Mouse (Mus musculus): ENCODE data around the gene Esr1. TPM values are rescaled to one million over a fixed set of nuclear protein-coding genes. Genes with fewer than 3 reads are reported as not detected.

The Esr1 gene
- polyA plus RNA-seq, 1 experiment from 2014 or later, result 0.12 TPM

GRCm38 (mm10) chr10:4972026-4972425 lies 360.6 kb downstream of the Esr1 start:
- whole genome bisulfite sequencing, result 66% methylated on average over 2 of the region's 2 CpGs
- Histone ChIP-seq H3K4me3 (replicated peaks) (no peak overlapping the region), H3K27ac (no peak overlapping the region), H3K9ac (replicated peaks) (no peak overlapping the region), H3K4me2 (replicated peaks) (no peak overlapping the region), H3K27me3 (no peaks in the 10 kb centered on the region), H3K4me1 (replicated peaks) (no peaks in the 10 kb centered on the region), H3K36me3 (no peaks in the 10 kb centered on the region), H3K9me3 (no peaks in the 10 kb centered on the region)
- ATAC-seq, result no peak

GRCm38 (mm10) chr10:4974246-4974645 lies 362.9 kb downstream of the Esr1 start:
- Histone ChIP-seq H3K27ac (no peak overlapping the region), H3K9ac (replicated peaks) (no peak overlapping the region), H3K4me3 (replicated peaks) (no peak overlapping the region), H3K4me1 (replicated peaks) (no peaks in the 10 kb centered on the region), H3K4me2 (replicated peaks) (no peak overlapping the region), H3K36me3 (no peaks in the 10 kb centered on the region), H3K9me3 (no peaks in the 10 kb centered on the region), H3K27me3 (no peaks in the 10 kb centered on the region)
- 91% methylated on average over 4 of the region's 4 CpGs for WGBS
- ATAC-seq, result no peak

GRCm38 (mm10) chr10:4976557-4976956 lies 365.2 kb downstream of the Esr1 start:
- 94% methylated on average over 2 of the region's 2 CpGs for WGBS
- no peak overlapping the region for H3K4me2 ChIP-seq (replicated peaks)
- no peak for ATAC-seq
- no peak overlapping the region for H3K4me3 ChIP-seq (replicated peaks)
- H3K27ac ChIP-seq, result no peak overlapping the region
- no peaks in the 10 kb centered on the region for H3K9me3 ChIP-seq
- no peak overlapping the region for H3K9ac ChIP-seq (replicated peaks)
- no peaks in the 10 kb centered on the region for H3K27me3 ChIP-seq
- no peaks in the 10 kb centered on the region for H3K4me1 ChIP-seq (replicated peaks)
- H3K36me3 ChIP-seq, result no peaks in the 10 kb centered on the region

GRCm38 (mm10) chr10:4977374-4977773 lies 366.0 kb downstream of the Esr1 start:
- ATAC-seq, result no peak
- no peak overlapping the region for H3K9ac ChIP-seq (replicated peaks)
- no peaks in the 10 kb centered on the region for H3K36me3 ChIP-seq
- H3K4me3 ChIP-seq (replicated peaks), result no peak overlapping the region
- H3K4me1 ChIP-seq (replicated peaks), result no peaks in the 10 kb centered on the region
- H3K27ac ChIP-seq, result no peak overlapping the region
- H3K4me2 ChIP-seq (replicated peaks), result no peak overlapping the region
- no peaks in the 10 kb centered on the region for H3K9me3 ChIP-seq
- 96% methylated on average over 3 of the region's 3 CpGs for whole genome bisulfite sequencing
- no peaks in the 10 kb centered on the region for H3K27me3 ChIP-seq

- no peaks in the 10 kb centered on the region for H3K27me3 ChIP-seq
- no peaks in the 10 kb centered on the region for H3K36me3 ChIP-seq
- no peak overlapping the region for H3K4me2 ChIP-seq (replicated peaks)
- H3K27ac ChIP-seq, result no peak overlapping the region
- WGBS, result 74% methylated on average over 2 of the region's 2 CpGs
- no peaks in the 10 kb centered on the region for H3K4me1 ChIP-seq (replicated peaks)
- no peaks in the 10 kb centered on the region for H3K9me3 ChIP-seq
- no peak overlapping the region for H3K4me3 ChIP-seq (replicated peaks)
- H3K9ac ChIP-seq (replicated peaks), result no peak overlapping the region
- no peak for ATAC-seq
These were observed 372.5 kb downstream of the Esr1 start for GRCm38 (mm10) chr10:4983919-4984318.

GRCm38 (mm10) chr10:4993802-4994201 lies 382.4 kb downstream of the Esr1 start:
- WGBS, result 93% methylated on average over 3 of the region's 3 CpGs
- H3K36me3 ChIP-seq, result no peaks in the 10 kb centered on the region

GRCm38 (mm10) chr10:4996592-4996991 lies 385.2 kb downstream of the Esr1 start:
- H3K4me2 ChIP-seq (replicated peaks), result no peak overlapping the region
- no peak overlapping the region for H3K4me3 ChIP-seq (replicated peaks)
- no peaks in the 10 kb centered on the region for H3K36me3 ChIP-seq
- H3K27ac ChIP-seq, result no peak overlapping the region
- no peaks in the 10 kb centered on the region for H3K9me3 ChIP-seq
- H3K4me1 ChIP-seq (replicated peaks), result no peaks in the 10 kb centered on the region
- no peak for ATAC-seq
- 81% methylated on average over 3 of the region's 3 CpGs for WGBS
- no peaks in the 10 kb centered on the region for H3K27me3 ChIP-seq
- H3K9ac ChIP-seq (replicated peaks), result no peak overlapping the region

More at GRCm38 (mm10) chr10:4993802-4994201, 382.4 kb downstream of the Esr1 start:
- Histone ChIP-seq H3K4me1 (replicated peaks) (no peaks in the 10 kb centered on the region), H3K4me2 (replicated peaks) (no peak overlapping the region), H3K4me3 (replicated peaks) (no peak overlapping the region), H3K9ac (replicated peaks) (no peak overlapping the region), H3K9me3 (no peaks in the 10 kb centered on the region), H3K27ac (no peak overlapping the region), H3K27me3 (no peaks in the 10 kb centered on the region)
- ATAC-seq, result no peak

- Histone ChIP-seq H3K9ac (replicated peaks) (no peak overlapping the region), H3K4me3 (replicated peaks) (no peak overlapping the region), H3K9me3 (no peaks in the 10 kb centered on the region; the same call in 1 of the 2 replicates), H3K27ac (no peak overlapping the region), H3K27me3 (no peaks in the 10 kb centered on the region), H3K4me1 (replicated peaks) (no peaks in the 10 kb centered on the region), H3K4me2 (replicated peaks) (no peak overlapping the region), H3K36me3 (no peaks in the 10 kb centered on the region)
- ATAC-seq, result no peak
- WGBS, result 80% methylated on average over 8 of the region's 8 CpGs
These were observed 397.5 kb downstream of the Esr1 start for GRCm38 (mm10) chr10:5008795-5009366.

GRCm38 (mm10) chr10:5012004-5012403 lies 400.6 kb downstream of the Esr1 start:
- no peaks in the 10 kb centered on the region for H3K36me3 ChIP-seq
- peak; percentile 37; the same call in 1 of the 2 replicates for ATAC-seq
- no peaks in the 10 kb centered on the region; the same call in 1 of the 2 replicates for H3K9me3 ChIP-seq
- no peak overlapping the region for H3K4me3 ChIP-seq (replicated peaks)
- no peaks in the 10 kb centered on the region for H3K27me3 ChIP-seq
- no peaks in the 10 kb centered on the region for H3K4me1 ChIP-seq (replicated peaks)
- H3K9ac ChIP-seq (replicated peaks), result no peak overlapping the region
- no peak overlapping the region for H3K4me2 ChIP-seq (replicated peaks)
- H3K27ac ChIP-seq, result no peak overlapping the region

- ATAC-seq, result no peak
- no peak overlapping the region for H3K4me2 ChIP-seq (replicated peaks)
- H3K4me1 ChIP-seq (replicated peaks), result no peaks in the 10 kb centered on the region
- 96% methylated on average over 1 of the region's 1 CpGs for WGBS
- H3K27me3 ChIP-seq, result no peaks in the 10 kb centered on the region
- H3K9me3 ChIP-seq, result no peaks in the 10 kb centered on the region; the same call in 1 of the 2 replicates
- H3K27ac ChIP-seq, result no peak overlapping the region
- no peak overlapping the region for H3K4me3 ChIP-seq (replicated peaks)
- H3K36me3 ChIP-seq, result no peaks in the 10 kb centered on the region
- no peak overlapping the region for H3K9ac ChIP-seq (replicated peaks)
These were observed 403.6 kb downstream of the Esr1 start for GRCm38 (mm10) chr10:5014976-5015375.

GRCm38 (mm10) chr10:5017148-5017547 lies 405.8 kb downstream of the Esr1 start:
- H3K9me3 ChIP-seq, result no peaks in the 10 kb centered on the region; the same call in 1 of the 2 replicates
- 67% methylated on average over 1 of the region's 1 CpGs for WGBS
- 0 out of 2 replicates have a peak, but pooled peaks cover 4% of the 10 kb centered on the region for H3K36me3 ChIP-seq
- no peaks in the 10 kb centered on the region for H3K27me3 ChIP-seq
- H3K4me1 ChIP-seq (replicated peaks), result no peaks in the 10 kb centered on the region
- H3K9ac ChIP-seq (replicated peaks), result no peak overlapping the region
- H3K4me2 ChIP-seq (replicated peaks), result no peak overlapping the region
- H3K27ac ChIP-seq, result no peak overlapping the region
- no peak for ATAC-seq
- H3K4me3 ChIP-seq (replicated peaks), result no peak overlapping the region

- H3K9ac ChIP-seq (replicated peaks), result no peak overlapping the region
- no peak for ATAC-seq
- H3K9me3 ChIP-seq, result no peaks in the 10 kb centered on the region
- H3K4me3 ChIP-seq (replicated peaks), result no peak overlapping the region
- WGBS, result 94% methylated on average over 4 of the region's 4 CpGs
- H3K4me1 ChIP-seq (replicated peaks), result no peaks in the 10 kb centered on the region
- H3K27ac ChIP-seq, result no peak overlapping the region
- H3K36me3 ChIP-seq, result 0 out of 2 replicates have a peak, but pooled peaks cover 4% of the 10 kb centered on the region
- H3K27me3 ChIP-seq, result no peaks in the 10 kb centered on the region
- H3K4me2 ChIP-seq (replicated peaks), result no peak overlapping the region
These were observed 414.5 kb downstream of the Esr1 start for GRCm38 (mm10) chr10:5025906-5026305.

GRCm38 (mm10) chr10:5027208-5027607 lies 415.8 kb downstream of the Esr1 start:
- Histone ChIP-seq H3K27me3 (no peaks in the 10 kb centered on the region), H3K4me1 (replicated peaks) (no peaks in the 10 kb centered on the region), H3K27ac (no peak overlapping the region), H3K9me3 (no peaks in the 10 kb centered on the region), H3K36me3 (no peaks in the 10 kb centered on the region; the same call in 1 of the 2 replicates), H3K9ac (replicated peaks) (no peak overlapping the region), H3K4me3 (replicated peaks) (no peak overlapping the region), H3K4me2 (replicated peaks) (no peak overlapping the region)
- WGBS, result 92% methylated on average over 1 of the region's 1 CpGs
- ATAC-seq, result no peak

Measured in midbrain, embryonic 13.5 days (tissue).